Mouse (Mus musculus): Measurements from ENCODE around the gene Akna. TPM values are rescaled to one million over a fixed set of nuclear protein-coding genes. Genes with fewer than 3 reads are reported as not detected.

The Akna gene
- total and polyA plus RNA-seq, 2 experiments: 1.0 to 1.6 TPM

DNA sequence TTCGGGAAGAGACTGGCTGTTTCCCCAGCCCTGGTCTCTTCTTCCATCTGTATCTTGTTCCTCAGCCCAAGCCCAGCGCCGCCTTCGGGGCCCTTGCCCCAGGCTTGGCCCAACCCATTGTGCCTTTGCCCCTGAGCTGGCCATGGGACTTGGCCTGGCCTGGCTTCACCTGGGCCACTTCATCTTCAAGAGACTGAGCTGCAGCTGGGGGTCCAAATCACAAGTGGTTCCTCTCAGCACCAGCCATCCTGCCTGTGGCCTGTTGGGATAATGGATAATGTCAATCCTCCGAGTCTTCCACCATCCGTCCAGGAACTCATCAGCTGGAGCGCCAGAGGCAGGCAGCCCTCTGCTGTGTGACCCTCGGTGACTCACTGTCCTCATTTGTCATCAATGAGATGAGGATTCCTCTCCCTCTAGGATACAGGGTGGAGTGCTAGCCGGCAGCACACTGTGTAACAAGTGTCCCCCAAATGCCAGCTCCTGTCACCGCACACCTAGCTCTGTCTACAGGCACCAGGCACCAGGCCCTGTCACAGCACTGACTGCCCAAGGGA is 5.1 kb downstream of the Akna start:
- H3K36me3 ChIP-seq (ENCODE audit: control insufficient read depth, insufficient read depth, low read length): no peaks in the 10 kb centered on the region
- WGBS: 89% methylated on average over 10 of the region's 10 CpGs
- no peak overlapping the region for H3K4me3 ChIP-seq (ENCODE audit: insufficient read depth, low read depth, low read length)
- H3K27me3 ChIP-seq (ENCODE audit: control insufficient read depth, insufficient read depth, low read length): no peaks in the 10 kb centered on the region
- no peaks in the 10 kb centered on the region for H3K79me2 ChIP-seq (ENCODE audit: control insufficient read depth, insufficient read depth, low read length)
- H3K27ac ChIP-seq (replicated peaks; ENCODE audit: insufficient read depth, low read depth, low read length): no peak overlapping the region
- TF ChIP-seq POLR2A (IDR thresholded peaks at IDR 0.05; ENCODE audit: extremely low read depth, insufficient read depth, low read length) (no peak), CTCF (IDR thresholded peaks at IDR 0.05; ENCODE audit: low read depth, low read length) (no peak)
- no peak overlapping the region for H3K9ac ChIP-seq (ENCODE audit: low read depth, low read length)
- DNase-seq (ENCODE audit: extremely low read depth, low read depth, low spot score): no peak
- H3K4me1 ChIP-seq (ENCODE audit: control insufficient read depth, insufficient read depth, low read length): no peaks in the 10 kb centered on the region

DNA sequence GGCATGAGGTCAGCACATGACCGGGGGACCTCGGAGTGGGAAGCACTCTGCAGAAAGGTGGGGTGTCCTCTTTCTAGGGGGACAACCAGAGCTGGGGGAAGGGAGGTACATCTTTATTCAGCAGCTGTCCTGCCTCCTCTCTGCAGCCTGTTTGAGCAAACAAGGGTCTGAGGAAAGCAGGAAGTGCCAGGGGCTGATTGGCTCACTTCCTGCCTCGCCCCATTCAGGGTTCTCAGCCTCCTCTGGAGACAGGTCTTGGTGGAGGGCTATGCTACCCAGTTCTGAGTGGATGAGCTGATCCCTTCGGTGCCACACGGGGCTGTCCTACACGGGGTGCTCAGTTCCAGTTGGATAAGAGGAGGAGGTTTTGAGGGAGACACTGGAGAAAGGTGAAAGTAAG is 11.8 kb downstream of the Akna start:
- Histone ChIP-seq H3K79me2 (ENCODE audit: control insufficient read depth, insufficient read depth, low read length) (no peaks in the 10 kb centered on the region), H3K4me1 (ENCODE audit: control insufficient read depth, insufficient read depth, low read length) (no peaks in the 10 kb centered on the region), H3K27me3 (ENCODE audit: control insufficient read depth, insufficient read depth, low read length) (no peaks in the 10 kb centered on the region), H3K36me3 (ENCODE audit: control insufficient read depth, insufficient read depth, low read length) (no peaks in the 10 kb centered on the region), H3K4me3 (ENCODE audit: insufficient read depth, low read depth, low read length) (no peak overlapping the region), H3K9ac (ENCODE audit: low read depth, low read length) (no peak overlapping the region), H3K27ac (replicated peaks; ENCODE audit: insufficient read depth, low read depth, low read length) (no peak overlapping the region)
- TF ChIP-seq POLR2A (IDR thresholded peaks at IDR 0.05; ENCODE audit: extremely low read depth, insufficient read depth, low read length) (no peak), CTCF (IDR thresholded peaks at IDR 0.05; ENCODE audit: low read depth, low read length) (no peak)
- no peak for DNase-seq (ENCODE audit: extremely low read depth, low read depth, low spot score)
- 66% methylated on average over 6 of the region's 6 CpGs for WGBS

DNA sequence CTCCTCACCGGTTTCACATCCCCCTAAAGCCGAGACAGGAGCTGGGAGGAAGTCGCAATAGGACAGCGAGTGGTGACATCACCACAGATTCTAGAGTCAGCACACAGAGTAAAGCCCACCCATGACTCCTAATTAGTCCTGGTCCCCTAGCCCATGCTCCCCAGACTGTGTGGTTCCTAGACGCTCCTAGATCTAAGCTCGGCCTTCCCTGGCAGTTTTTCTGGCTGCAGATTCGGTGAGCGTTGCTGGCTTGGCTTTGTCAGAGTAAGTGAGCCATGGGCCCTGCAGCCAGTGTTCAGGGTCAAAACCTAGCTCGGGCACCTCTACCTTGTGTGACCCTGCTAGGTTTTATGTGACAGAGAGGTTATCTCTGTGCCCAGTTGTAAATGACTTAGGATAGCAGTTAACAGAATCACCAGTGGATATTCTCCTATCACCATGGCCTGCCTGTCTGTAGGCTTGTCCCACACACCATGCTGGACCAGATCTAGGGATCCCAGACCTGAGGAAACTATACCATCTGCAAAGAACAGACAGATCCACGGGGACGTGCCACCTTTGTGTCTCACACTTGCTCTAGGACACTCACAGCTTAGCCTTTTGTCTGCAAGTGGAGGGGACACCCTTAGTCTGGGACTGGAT is 13.1 kb downstream of the Akna start:
- Histone ChIP-seq H3K4me3 (ENCODE audit: insufficient read depth, low read depth, low read length) (no peak overlapping the region), H3K79me2 (ENCODE audit: control insufficient read depth, insufficient read depth, low read length) (no peaks in the 10 kb centered on the region), H3K27ac (replicated peaks; ENCODE audit: insufficient read depth, low read depth, low read length) (no peak overlapping the region), H3K36me3 (ENCODE audit: control insufficient read depth, insufficient read depth, low read length) (no peaks in the 10 kb centered on the region), H3K27me3 (ENCODE audit: control insufficient read depth, insufficient read depth, low read length) (no peaks in the 10 kb centered on the region), H3K4me1 (ENCODE audit: control insufficient read depth, insufficient read depth, low read length) (no peaks in the 10 kb centered on the region), H3K9ac (ENCODE audit: low read depth, low read length) (no peak overlapping the region)
- WGBS: 73% methylated on average over 11 of the region's 11 CpGs
- DNase-seq (ENCODE audit: extremely low read depth, low read depth, low spot score): no peak
- TF ChIP-seq CTCF (IDR thresholded peaks at IDR 0.05; ENCODE audit: low read depth, low read length) (no peak), POLR2A (IDR thresholded peaks at IDR 0.05; ENCODE audit: extremely low read depth, insufficient read depth, low read length) (no peak)

DNA sequence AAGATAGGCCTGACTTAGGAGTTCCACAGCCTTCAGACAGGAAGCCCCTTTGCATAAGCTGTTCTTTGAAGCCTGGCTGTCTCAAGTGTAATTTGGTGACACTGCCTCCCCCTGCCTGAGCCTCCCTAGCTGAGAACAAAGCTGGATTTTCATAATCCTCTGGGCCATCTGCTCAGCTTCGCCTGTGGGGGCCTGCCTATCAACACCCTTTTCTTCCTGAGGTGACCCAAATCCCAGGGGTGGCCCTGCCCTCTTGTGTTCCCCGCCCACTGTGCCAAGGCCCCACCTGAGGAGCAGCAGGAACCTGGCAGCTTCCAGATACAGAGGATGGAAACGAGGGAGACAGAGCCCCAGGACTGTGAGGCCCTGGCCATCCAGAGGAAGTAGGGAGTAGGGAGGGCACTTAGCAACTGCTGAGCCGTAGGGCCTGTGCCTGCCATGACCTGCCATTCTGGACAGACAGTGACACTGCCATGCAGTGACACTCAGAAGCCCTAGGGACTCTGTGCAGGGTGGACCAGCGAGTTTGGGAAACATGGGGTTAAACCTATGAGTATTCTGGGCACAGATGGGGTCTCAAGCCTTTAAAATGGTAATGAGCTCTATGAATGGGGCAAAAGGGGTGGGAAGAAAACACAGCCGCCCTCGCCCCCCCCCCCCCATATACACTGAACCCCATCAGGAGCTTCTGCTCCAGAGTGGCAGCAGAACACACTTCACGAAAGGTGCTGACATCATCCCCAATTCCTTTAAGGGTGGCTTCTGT is 13.8 kb downstream of the Akna start:
- WGBS: 77% methylated on average over 8 of the region's 8 CpGs
- Histone ChIP-seq H3K4me3 (ENCODE audit: insufficient read depth, low read depth, low read length) (no peak overlapping the region), H3K36me3 (ENCODE audit: control insufficient read depth, insufficient read depth, low read length) (no peaks in the 10 kb centered on the region), H3K27me3 (ENCODE audit: control insufficient read depth, insufficient read depth, low read length) (no peaks in the 10 kb centered on the region), H3K79me2 (ENCODE audit: control insufficient read depth, insufficient read depth, low read length) (no peaks in the 10 kb centered on the region), H3K9ac (ENCODE audit: low read depth, low read length) (no peak overlapping the region), H3K4me1 (ENCODE audit: control insufficient read depth, insufficient read depth, low read length) (no peaks in the 10 kb centered on the region), H3K27ac (replicated peaks; ENCODE audit: insufficient read depth, low read depth, low read length) (no peak overlapping the region)
- TF ChIP-seq CTCF (IDR thresholded peaks at IDR 0.05; ENCODE audit: low read depth, low read length) (no peak), POLR2A (IDR thresholded peaks at IDR 0.05; ENCODE audit: extremely low read depth, insufficient read depth, low read length) (no peak)
- no peak for DNase-seq (ENCODE audit: extremely low read depth, low read depth, low spot score)

DNA sequence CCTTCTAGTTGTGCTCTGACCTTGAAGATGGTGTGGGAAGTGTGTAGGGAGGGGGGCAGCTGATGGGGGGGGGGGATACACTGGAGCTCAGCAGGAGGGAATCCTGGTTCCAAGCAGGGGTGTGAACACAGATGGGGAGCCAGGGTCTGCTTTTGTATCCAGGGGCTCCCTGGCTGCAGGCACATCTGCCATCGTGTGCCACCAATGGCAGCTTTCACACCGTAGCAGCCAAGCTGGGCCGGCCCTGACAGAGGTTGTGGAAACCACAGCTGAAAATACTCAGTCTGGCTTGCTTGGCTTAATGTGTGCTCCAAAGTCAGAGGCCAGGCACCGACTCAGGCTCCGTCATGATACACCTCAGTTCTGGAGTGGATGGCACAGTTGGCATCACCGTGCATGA is 15.1 kb downstream of the Akna start:
- Histone ChIP-seq H3K27me3 (ENCODE audit: control insufficient read depth, insufficient read depth, low read length) (no peaks in the 10 kb centered on the region), H3K27ac (replicated peaks; ENCODE audit: insufficient read depth, low read depth, low read length) (no peak overlapping the region), H3K4me1 (ENCODE audit: control insufficient read depth, insufficient read depth, low read length) (no peaks in the 10 kb centered on the region), H3K9ac (ENCODE audit: low read depth, low read length) (no peak overlapping the region), H3K4me3 (ENCODE audit: insufficient read depth, low read depth, low read length) (no peak overlapping the region), H3K36me3 (ENCODE audit: control insufficient read depth, insufficient read depth, low read length) (no peaks in the 10 kb centered on the region), H3K79me2 (ENCODE audit: control insufficient read depth, insufficient read depth, low read length) (no peaks in the 10 kb centered on the region)
- no peak for DNase-seq (ENCODE audit: extremely low read depth, low read depth, low spot score)
- no peak for TF ChIP-seq POLR2A (IDR thresholded peaks at IDR 0.05; ENCODE audit: extremely low read depth, insufficient read depth, low read length)
- TF ChIP-seq CTCF (IDR thresholded peaks at IDR 0.05; ENCODE audit: low read depth, low read length): no peak
- WGBS: 89% methylated on average over 6 of the region's 6 CpGs

DNA sequence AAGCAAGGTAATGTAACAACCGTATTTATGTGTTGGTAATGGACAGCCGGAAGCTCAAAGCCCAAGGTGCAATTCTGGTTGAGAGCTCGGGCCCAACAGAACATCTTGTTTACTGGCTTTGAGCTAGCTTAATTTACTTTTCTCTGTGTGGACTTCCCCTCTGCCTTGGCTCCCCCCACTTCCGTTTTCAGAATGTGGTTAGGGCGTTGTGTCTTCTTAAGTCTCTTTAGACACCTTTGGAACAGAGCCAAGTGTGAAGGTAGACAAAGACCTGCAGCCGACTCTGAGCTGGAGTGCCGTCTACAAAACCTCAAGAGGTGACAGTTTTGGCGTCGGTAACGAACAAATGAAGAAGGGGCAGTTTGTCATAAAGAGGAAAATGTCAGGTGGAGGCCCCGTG is 17.4 kb downstream of the Akna start:
- Histone ChIP-seq H3K4me3 (ENCODE audit: insufficient read depth, low read depth, low read length) (no peak overlapping the region), H3K36me3 (ENCODE audit: control insufficient read depth, insufficient read depth, low read length) (no peaks in the 10 kb centered on the region), H3K79me2 (ENCODE audit: control insufficient read depth, insufficient read depth, low read length) (no peaks in the 10 kb centered on the region), H3K27me3 (ENCODE audit: control insufficient read depth, insufficient read depth, low read length) (no peaks in the 10 kb centered on the region), H3K9ac (ENCODE audit: low read depth, low read length) (no peak overlapping the region), H3K4me1 (ENCODE audit: control insufficient read depth, insufficient read depth, low read length) (no peaks in the 10 kb centered on the region), H3K27ac (replicated peaks; ENCODE audit: insufficient read depth, low read depth, low read length) (no peak overlapping the region)
- DNase-seq (ENCODE audit: extremely low read depth, low read depth, low spot score): no peak
- TF ChIP-seq CTCF (IDR thresholded peaks at IDR 0.05; ENCODE audit: low read depth, low read length) (no peak), POLR2A (IDR thresholded peaks at IDR 0.05; ENCODE audit: extremely low read depth, insufficient read depth, low read length) (no peak)
- WGBS: 79% methylated on average over 11 of the region's 11 CpGs
